18 mouse cellular contexts compared by ENCODE assay signal in genomic region chr1:181847396-181847795, GRCm38 (mm10). TPM values are rescaled to one million over a fixed set of nuclear protein-coding genes. Genes with fewer than 3 reads are reported as not detected.
DNase-seq lines count a peak whose midpoint lies in the region.
"Had no signal": no experiment of that assay in that cellular context is flagged by ENCODE, and none has a peak within 500 bp of the region (broad histone marks: within the 10 kb centered on the region; RNA-seq: fewer than 3 reads in every experiment).

No protein-coding gene starts in this region.

- no peaks in the 10 kb centered on the region for H3K36me3 ChIP-seq in splenic B cell, adult 2 months (ENCODE audit: control insufficient read depth, insufficient read depth, low read length, poor library complexity, severe bottlenecking)
- H3K36me3 ChIP-seq: embryonic facial prominence, embryonic 15.5 days; forebrain, embryonic 12.5 days; heart, embryonic 12.5 days; hindbrain, embryonic 10.5 days had no signal

- no peaks in the 10 kb centered on the region for H3K27me3 ChIP-seq in splenic B cell, adult 2 months (ENCODE audit: control insufficient read depth, insufficient read depth, low read length, poor library complexity, severe bottlenecking)
- H3K27me3 ChIP-seq: embryonic facial prominence, embryonic 15.5 days; forebrain, embryonic 12.5 days had no signal

- DNase-seq in heart, adult 11 months: peak; percentile 80
- DNase-seq in heart, adult 8-10 months (ENCODE audit: low spot score): no peak
- peak; percentile 85 for DNase-seq in kidney, adult 9 months
- no peak for DNase-seq in kidney, adult 18-20 months
- DNase-seq in A20 (ENCODE audit: low read depth, low spot score): peak; percentile 66
- peak; percentile 64 for DNase-seq in splenic B cell, adult 2 months (ENCODE audit: low read depth, low spot score)
- DNase-seq in thymus, adult 18-20 months: no peak
- DNase-seq: adrenal gland, adult 2 months; adrenal gland, postnatal 25 days; cerebellum, adult 2 months; cerebellum, postnatal 14 days; embryo, embryonic 11 days; gastrocnemius, postnatal 10 days; heart, adult 2 months had no signal

RNA-seq across cellular contexts. Expression of gene Lbr, which starts 4.5 kb away (rescaled TPM):
- 10 to 100 TPM; 18.8 to 21.3 (median 20.1) TPM for total RNA-seq in heart, adult 8-10 months (2022)

Comparison
In these comparisons a context has a peak if more than half of its experiments do, and no peak if none do; other contexts are left out.
1. DNase-seq: peak in heart, adult 11 months (single experiment), kidney, adult 9 months (single experiment), A20 (single experiment) and splenic B cell, adult 2 months (single experiment); none in heart, adult 8-10 months (single experiment), kidney, adult 18-20 months (single experiment) and thymus, adult 18-20 months (0 of 2).